Mouse (Mus musculus) adrenal gland, postnatal 14 days (tissue): ENCODE results near the gene Parp16. TPM values are rescaled to one million over a fixed set of nuclear protein-coding genes. Genes with fewer than 3 reads are reported as not detected.

ENCODE experiments used
- total RNA-seq: library from RNA; stranded (reverse); gene quantifications from 2 replicates; pipeline ENCODE4 v1.2.3, GENCODE M21; 2021

Gene Parp16
- total RNA-seq, 1 experiment from 2014 or later, result 15.2 TPM

Other genes starting within 250 kb of the Parp16 start
- gene Slc24a1, start 243.7 kb upstream of the Parp16 start, total RNA-seq, result 0.07 and 0.15 TPM in 2 replicates
- 27.2 and 30.1 TPM in 2 replicates for gene Ints14, start 234.4 kb upstream of the Parp16 start, total RNA-seq
- gene Hacd3, start 173.7 kb upstream of the Parp16 start, total RNA-seq, result 179 and 191 TPM in 2 replicates
- 86.9 and 89.5 TPM in 2 replicates for gene Dpp8, start 162.9 kb upstream of the Parp16 start, total RNA-seq
- gene Igdcc4, start 93.9 kb upstream of the Parp16 start, total RNA-seq, result 18.3 and 23.2 TPM in 2 replicates
- 1.2 and 1.4 TPM in 2 replicates for gene Igdcc3, start 54.2 kb upstream of the Parp16 start, total RNA-seq
- 5.1 and 5.6 TPM in 2 replicates for gene Cilp, start 69.8 kb downstream of the Parp16 start, total RNA-seq
- 132 and 152 TPM in 2 replicates for gene Clpx, start 98.9 kb downstream of the Parp16 start, total RNA-seq
- 15.0 and 18.8 TPM in 2 replicates for gene Pdcd7, start 150.8 kb downstream of the Parp16 start, total RNA-seq
- gene Ubap1l, start 165.7 kb downstream of the Parp16 start, total RNA-seq, result 0.52 and 0.53 TPM in 2 replicates
- 0.26 and 0.63 TPM in 2 replicates for gene Kbtbd13, start 196.3 kb downstream of the Parp16 start, total RNA-seq
- 31.5 and 37.3 TPM in 2 replicates for gene Rasl12, start 203.2 kb downstream of the Parp16 start, total RNA-seq
- gene Slc51b, start 227.6 kb downstream of the Parp16 start, total RNA-seq, result not detected in 2 replicates
- gene Mtfmt, start 240.4 kb downstream of the Parp16 start, total RNA-seq, result 12.3 and 14.7 TPM in 2 replicates